Mouse (Mus musculus): ENCODE measurements around the gene Nme9.

Gene Nme9

GRCm38 (mm10) chr9:99436182-99437030, 14.9 kb upstream of the Nme9 start:
- in situ Hi-C loops (cut with MboI, MseI): no loop called here

GRCm38 (mm10) chr9:99437031-99437764, 14.1 kb upstream of the Nme9 start, which contains the start of gene Mras:
Mras (minus strand) TSS chr9:99437381.
- in situ Hi-C loops (cut with MboI, MseI): no loop called here

DNA sequence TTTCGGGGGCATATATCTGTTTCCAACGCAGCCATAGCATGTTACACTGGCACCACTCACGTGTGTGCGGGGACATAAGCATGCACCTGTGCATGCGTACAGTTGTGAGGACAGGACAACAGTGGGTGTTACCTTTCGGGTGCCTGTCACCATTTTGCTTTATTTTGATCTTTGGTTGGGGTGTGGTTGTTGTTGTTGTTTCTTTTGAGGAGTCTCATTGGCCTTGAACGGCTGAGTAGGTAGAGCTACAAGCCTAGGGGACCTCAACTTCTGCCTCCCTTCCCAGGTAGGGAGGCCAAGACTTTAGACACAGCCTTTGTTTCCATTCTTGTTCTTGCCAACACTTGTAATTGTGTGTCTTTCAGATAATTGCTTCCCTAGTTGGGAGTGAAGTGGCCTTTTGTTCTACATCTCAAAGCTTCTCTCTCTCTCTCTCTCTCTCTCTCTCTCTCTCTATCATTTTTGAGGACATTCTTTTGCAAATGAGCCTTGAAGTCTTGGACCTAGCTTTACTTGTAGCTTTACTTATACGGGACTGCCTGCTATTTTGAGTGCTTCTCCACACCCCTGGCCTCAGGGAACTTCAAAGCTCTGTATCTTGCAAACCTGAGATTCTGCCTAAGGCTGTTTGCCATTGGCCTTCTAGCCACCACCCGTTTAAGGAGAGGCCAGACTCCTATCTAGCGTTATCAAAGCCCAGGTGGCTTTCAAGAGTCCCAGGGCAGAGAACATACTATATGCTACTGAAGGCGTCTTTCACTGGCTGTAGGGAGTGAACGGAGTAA, 13.3 kb upstream of the Nme9 start:
- in situ Hi-C loops (cut with MboI, MseI): no loop called here

GRCm38 (mm10) chr9:99439064-99439463, 12.2 kb upstream of the Nme9 start:
- in situ Hi-C loops (cut with MboI, MseI): no loop called here

DNA sequence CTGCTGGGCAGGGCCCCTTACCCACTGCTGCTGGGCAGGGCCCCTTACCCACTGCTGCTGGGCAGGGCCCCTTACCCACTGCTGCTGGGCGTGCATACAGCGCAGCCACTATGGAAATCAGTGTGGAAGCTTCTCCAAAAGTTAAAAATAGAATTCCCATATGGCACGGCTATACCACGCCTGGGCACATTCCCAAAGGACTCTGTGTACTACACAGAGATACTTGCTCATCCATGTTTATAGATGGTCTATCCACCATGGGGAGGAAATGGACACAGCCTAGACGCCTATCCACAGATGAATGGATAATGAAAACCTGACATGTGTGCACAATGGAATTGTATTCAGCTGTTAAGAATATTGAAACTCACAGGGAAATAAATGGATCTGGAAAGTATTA, 10.3 kb upstream of the Nme9 start:
- in situ Hi-C loops (cut with MboI, MseI): no loop called here

- in situ Hi-C loops (cut with MboI, MseI): no loop called here
Measured at GRCm38 (mm10) chr9:99441647-99442433, 9.4 kb upstream of the Nme9 start.

GRCm38 (mm10) chr9:99444590-99445178, 6.6 kb upstream of the Nme9 start:
- in situ Hi-C loops (cut with MboI, MseI): no loop called here

GRCm38 (mm10) chr9:99446259-99446658, 5.0 kb upstream of the Nme9 start:
- in situ Hi-C loops (cut with MboI, MseI): no loop called here

- in situ Hi-C loops (cut with MboI, MseI): no loop called here
Measured at GRCm38 (mm10) chr9:99447323-99447722, 4.0 kb upstream of the Nme9 start.

DNA sequence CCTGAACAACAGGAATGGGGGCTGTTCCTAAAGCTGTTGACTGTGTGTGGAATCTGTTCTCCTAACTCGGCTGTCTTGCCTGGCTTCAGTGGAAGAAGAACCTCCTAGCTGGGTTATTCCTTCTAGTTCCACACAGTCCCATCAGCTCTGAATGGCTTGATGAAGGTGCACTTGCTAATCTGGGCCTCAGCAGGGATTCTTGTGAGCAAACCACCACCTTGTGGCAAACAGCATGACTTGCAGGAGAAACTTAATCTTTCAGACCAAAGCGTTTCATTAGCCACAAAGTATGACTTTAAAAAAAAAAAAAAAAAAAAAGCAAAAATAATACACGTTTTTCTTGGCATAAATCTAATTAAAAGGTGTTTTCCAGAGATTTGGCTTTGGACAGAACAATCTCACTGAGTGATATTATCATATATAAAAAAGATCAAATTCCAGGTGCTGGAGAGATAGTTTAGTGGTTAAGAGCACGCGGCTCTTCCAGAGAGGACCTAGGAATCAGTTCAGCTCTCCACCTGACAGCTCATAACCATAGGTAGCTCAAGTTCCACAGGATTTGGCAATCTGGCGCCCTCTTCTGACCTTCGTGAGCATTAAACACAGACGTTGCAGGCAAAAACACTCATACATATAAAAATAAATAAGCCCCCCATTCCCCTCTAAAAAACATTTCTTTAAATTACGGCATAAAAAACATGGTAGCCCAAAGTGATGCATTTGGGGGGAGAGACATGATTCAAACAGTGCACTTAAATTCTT, 1.2 kb upstream of the Nme9 start:
- in situ Hi-C loops (cut with MboI, MseI): loop anchor here (10.0 kb wide), 1 partner anchor 385 kb away; no protein-coding TSS in a partner anchor

DNA sequence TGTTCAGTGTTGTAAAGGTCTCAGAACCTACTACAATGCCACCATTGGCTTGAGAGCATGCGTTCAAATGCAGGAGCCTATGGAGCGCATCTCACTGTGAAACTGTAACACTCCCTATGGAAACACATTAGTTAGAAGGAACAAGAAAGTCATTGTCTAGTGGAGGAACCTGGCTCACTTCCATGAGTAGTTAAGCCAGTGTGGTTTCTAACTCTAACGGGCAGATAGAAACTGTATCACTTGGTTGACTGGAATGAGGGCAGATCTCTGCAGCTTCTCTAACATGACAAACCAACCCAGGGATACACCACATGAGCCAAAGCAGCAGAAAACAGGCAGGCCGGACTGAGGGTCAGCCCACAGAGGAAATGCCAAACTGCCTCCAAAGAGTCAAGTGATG, 2.9 kb downstream of the Nme9 start:
- in situ Hi-C loops (cut with MboI, MseI): loop anchor here (10.0 kb wide), 1 partner anchor 389 kb away; no protein-coding TSS in a partner anchor

DNA sequence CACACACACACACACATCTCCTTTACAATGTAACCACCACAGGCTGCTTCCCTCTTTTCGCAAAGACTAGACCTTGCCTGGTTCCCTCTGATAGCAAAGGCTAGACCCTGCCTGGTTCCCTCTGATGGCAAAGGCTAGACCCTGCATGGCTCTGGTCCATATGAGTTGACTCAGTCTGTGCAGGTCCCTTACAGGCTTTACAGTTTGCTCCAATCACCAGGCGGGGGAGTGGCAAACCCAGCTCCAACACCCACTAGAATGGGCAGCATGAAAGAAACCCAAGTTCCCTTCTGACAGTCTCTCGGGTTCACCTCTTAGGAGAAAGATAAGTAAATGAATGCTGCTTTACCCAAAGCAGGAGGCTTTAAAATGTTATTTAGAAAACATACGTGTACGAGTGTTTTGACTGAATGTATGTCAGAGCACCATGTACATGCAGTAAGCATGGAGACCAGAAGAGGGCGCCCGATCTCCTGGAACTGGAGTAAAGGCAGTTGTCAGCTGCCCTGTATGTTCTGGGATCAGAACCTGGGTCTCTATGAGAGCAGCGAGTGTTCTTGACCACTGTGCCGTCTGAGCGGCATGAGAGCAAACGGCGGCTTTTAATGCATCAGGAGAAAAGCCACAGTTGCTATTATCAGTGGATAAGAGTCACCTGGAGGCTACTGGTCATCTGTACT, 7.4 kb downstream of the Nme9 start:
- in situ Hi-C loops (cut with MboI, MseI): loop anchor here (5.0 to 10.0 kb wide), 2 partner anchors 209 to 394 kb away; no protein-coding TSS in a partner anchor

- in situ Hi-C loops (cut with MboI, MseI): loop anchor here (5.0 to 10.0 kb wide), 3 partner anchors 208 to 395 kb away; no protein-coding TSS in a partner anchor
Measured at GRCm38 (mm10) chr9:99459730-99460129, 8.5 kb downstream of the Nme9 start.

DNA sequence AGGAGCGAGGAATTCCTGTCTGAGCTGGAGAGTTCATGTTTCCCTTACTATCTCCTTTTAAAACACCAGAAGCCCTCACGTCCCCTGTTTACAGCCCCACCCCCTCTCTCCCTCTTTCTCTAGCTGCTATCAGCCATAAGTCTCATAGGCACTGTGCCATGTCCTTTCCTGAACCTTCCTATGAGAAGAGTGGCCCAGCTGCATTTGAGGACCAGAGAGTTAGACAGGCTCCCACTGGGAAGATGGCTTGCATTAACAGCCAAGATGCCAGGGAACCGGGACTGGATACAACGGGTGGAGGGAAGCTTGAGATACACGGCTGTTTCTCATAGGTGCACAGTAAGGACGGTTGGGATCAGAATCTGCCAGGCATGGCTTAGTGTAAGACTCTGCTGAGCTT, 13.6 kb downstream of the Nme9 start:
- in situ Hi-C loops (cut with MboI, MseI): loop anchor here (10.0 kb wide), 1 partner anchor 360 kb away; no protein-coding TSS in a partner anchor

GRCm38 (mm10) chr9:99468572-99468971, 17.3 kb downstream of the Nme9 start:
- in situ Hi-C loops (cut with MboI, MseI): loop anchor here (10.0 kb wide), 1 partner anchor 356 kb away; no protein-coding TSS in a partner anchor

- in situ Hi-C loops (cut with MboI, MseI): loop anchor here (10.0 kb wide), 2 partner anchors 355 to 975 kb away; no protein-coding TSS in a partner anchor
Measured at GRCm38 (mm10) chr9:99469681-99470273, 18.5 kb downstream of the Nme9 start.

GRCm38 (mm10) chr9:99470347-99471092, 19.2 kb downstream of the Nme9 start:
- in situ Hi-C loops (cut with MboI, MseI): loop anchor here (10.0 kb wide), 1 partner anchor 974 kb away; no protein-coding TSS in a partner anchor

DNA sequence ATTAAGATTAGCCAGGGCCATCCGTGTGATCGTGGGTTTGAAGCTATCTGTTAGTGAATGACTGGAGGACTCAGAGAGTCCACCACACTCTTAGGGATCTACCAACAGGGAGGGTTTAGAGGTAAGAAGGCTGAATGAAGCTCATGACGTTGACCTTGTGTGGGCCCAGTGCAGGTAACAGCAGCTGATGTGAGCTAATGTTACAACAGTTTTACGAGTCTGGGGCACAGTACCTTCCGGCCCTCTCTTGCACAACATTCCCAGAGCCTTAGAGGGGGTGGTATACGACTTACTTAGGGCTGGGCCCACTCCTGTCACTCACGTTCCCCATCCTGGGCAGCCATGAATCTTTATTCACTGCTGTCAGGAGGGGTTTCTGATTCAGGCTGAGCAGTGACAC, 20.1 kb downstream of the Nme9 start:
- in situ Hi-C loops (cut with MboI, MseI): loop anchor here (10.0 kb wide), 1 partner anchor 973 kb away; no protein-coding TSS in a partner anchor
